ENCODE assay signal across 8 mouse cellular contexts in the genomic region with DNA sequence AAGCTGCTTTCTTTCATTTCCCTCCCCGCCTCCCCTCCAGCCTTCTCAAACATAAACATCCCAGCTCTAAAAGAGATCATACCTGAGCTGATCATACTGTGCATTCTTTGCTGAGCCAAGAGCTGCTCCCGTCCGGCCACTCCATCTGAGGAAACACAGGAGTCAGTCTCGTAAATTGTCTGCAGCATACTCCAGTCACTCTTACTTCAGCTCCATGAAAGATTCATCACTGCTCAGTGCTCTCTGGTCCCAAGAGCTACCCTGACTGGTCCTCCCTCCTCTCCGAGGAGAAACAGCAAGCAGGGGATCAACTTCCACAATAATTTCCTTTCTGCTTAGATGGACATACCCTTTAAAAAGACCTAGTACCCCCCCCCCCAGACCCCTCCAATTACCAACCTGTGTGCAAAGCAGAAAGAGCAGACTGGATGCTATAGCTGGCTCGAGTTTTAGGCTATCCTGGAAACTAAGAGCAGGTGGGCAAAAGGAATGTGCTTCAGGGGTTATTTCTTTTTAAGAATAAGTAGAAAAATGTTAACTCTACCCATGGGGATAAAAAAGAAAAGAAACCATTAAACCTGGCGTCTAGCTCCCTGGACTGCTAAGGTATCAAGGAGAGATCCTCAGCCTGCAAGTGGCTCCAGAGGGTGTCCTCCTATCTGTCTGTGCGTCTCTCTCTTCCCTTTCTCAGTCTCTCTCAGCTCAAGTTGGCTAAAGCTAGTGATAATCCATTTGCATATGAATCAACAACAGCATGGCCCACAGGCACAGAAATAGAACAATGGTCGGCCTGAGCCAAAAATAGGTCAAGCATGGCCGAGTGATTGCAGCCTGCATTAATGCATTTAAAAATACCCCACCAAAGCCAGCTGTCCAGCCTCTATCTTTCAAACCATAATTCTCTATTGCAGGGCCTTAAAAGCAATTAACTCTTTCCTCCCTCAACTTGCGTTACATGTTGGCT.
DNase-seq lines count a peak whose midpoint lies in the region; ATAC-seq lines count a peak whose summit lies in the region.

No protein-coding gene starts in this region.

- H3K36me3 ChIP-seq in kidney, embryonic 15.5 days: no peaks in the 10 kb centered on the region
- H3K36me3 ChIP-seq in forebrain, embryonic 10.5 days (replicated peaks): no peaks in the 10 kb centered on the region
- H3K36me3 ChIP-seq in hindbrain, embryonic 11.5 days (ENCODE audit: control insufficient read depth, insufficient read depth, low read length): no peaks in the 10 kb centered on the region
- no peaks in the 10 kb centered on the region for H3K36me3 ChIP-seq in limb, embryonic 13.5 days

- H3K27ac ChIP-seq in kidney, embryonic 15.5 days: peak overlapping the region; percentile 84
- H3K27ac ChIP-seq in forebrain, embryonic 10.5 days: peak overlapping the region; percentile 81
- H3K27ac ChIP-seq in hindbrain, embryonic 11.5 days (ENCODE audit: low read depth, low read length): peak overlapping the region; percentile 75
- peak overlapping the region; percentile 34; the same call in 1 of the 2 replicates for H3K27ac ChIP-seq in limb, embryonic 13.5 days

- H3K9me3 ChIP-seq in kidney, embryonic 15.5 days (replicated peaks): no peaks in the 10 kb centered on the region
- H3K9me3 ChIP-seq in forebrain, embryonic 10.5 days: no peaks in the 10 kb centered on the region
- no peaks in the 10 kb centered on the region for H3K9me3 ChIP-seq in hindbrain, embryonic 11.5 days (ENCODE audit: control insufficient read depth, low read length)
- no peaks in the 10 kb centered on the region for H3K9me3 ChIP-seq in limb, embryonic 13.5 days

- ATAC-seq in kidney, embryonic 15.5 days (replicated peaks; ENCODE audit: low FRiP score): peak; percentile 86
- ATAC-seq in hindbrain, embryonic 11.5 days (ENCODE audit: low FRiP score): peak; percentile 95
- peak; percentile 66 for ATAC-seq in limb, embryonic 13.5 days (ENCODE audit: low FRiP score, low read depth)

- no peak for DNase-seq in kidney, adult 18-20 months
- DNase-seq in brain, adult 2 months (ENCODE audit: low read depth, low spot score): peak; percentile 90
- DNase-seq in forebrain, embryonic 10.5 days (ENCODE audit: extremely low spot score, low spot score): peak; percentile 38
- peak; percentile 59 for DNase-seq in hindbrain, embryonic 11.5 days (ENCODE audit: low spot score)
- DNase-seq in right cerebral cortex, postnatal 25 days: peak; percentile 66
- no peak for DNase-seq in c-Kit-positive CD71-positive TER-119-positive erythroid progenitor cells, embryonic 14.5 days (ENCODE audit: low spot score)

- H3K27me3 ChIP-seq in kidney, embryonic 15.5 days: no peaks in the 10 kb centered on the region
- no peaks in the 10 kb centered on the region for H3K27me3 ChIP-seq in forebrain, embryonic 10.5 days (ENCODE audit: poor library complexity, severe bottlenecking)
- H3K27me3 ChIP-seq in hindbrain, embryonic 11.5 days (ENCODE audit: control insufficient read depth, insufficient read depth, low read length): no peaks in the 10 kb centered on the region
- H3K27me3 ChIP-seq in limb, embryonic 13.5 days: no peaks in the 10 kb centered on the region

- peak overlapping the region; percentile 23 for H3K4me3 ChIP-seq in kidney, embryonic 15.5 days (replicated peaks)
- peak overlapping the region; percentile 44 for H3K4me3 ChIP-seq in forebrain, embryonic 10.5 days
- H3K4me3 ChIP-seq in hindbrain, embryonic 11.5 days (ENCODE audit: low read depth, low read length): peak overlapping the region; percentile 30
- peak overlapping the region; percentile 28 for H3K4me3 ChIP-seq in limb, embryonic 13.5 days

- H3K9ac ChIP-seq in kidney, embryonic 15.5 days: no peak overlapping the region
- peak overlapping the region; percentile 42 for H3K9ac ChIP-seq in hindbrain, embryonic 11.5 days (ENCODE audit: low read depth, low read length)
- H3K9ac ChIP-seq in limb, embryonic 13.5 days: no peak overlapping the region

- peaks cover 27% of the 10 kb centered on the region for H3K4me1 ChIP-seq in kidney, embryonic 15.5 days
- peaks cover 31% of the 10 kb centered on the region for H3K4me1 ChIP-seq in forebrain, embryonic 10.5 days
- no peaks in the 10 kb centered on the region for H3K4me1 ChIP-seq in hindbrain, embryonic 11.5 days (replicated peaks; ENCODE audit: control insufficient read depth, insufficient read depth, low read length)
- H3K4me1 ChIP-seq in limb, embryonic 13.5 days: peaks cover 29% of the 10 kb centered on the region

- WGBS in kidney, embryonic 15.5 days: 13% methylated on average over 11 of the region's 11 CpGs
- 8% methylated on average over 11 of the region's 11 CpGs for WGBS in forebrain, embryonic 10.5 days
- WGBS in hindbrain, embryonic 11.5 days: 12% methylated on average over 11 of the region's 11 CpGs
- WGBS in limb, embryonic 13.5 days: 14% methylated on average over 11 of the region's 11 CpGs

- peak overlapping the region; percentile 49 for H3K4me2 ChIP-seq in kidney, embryonic 15.5 days
- peak overlapping the region; percentile 40 for H3K4me2 ChIP-seq in hindbrain, embryonic 11.5 days (replicated peaks; ENCODE audit: low read depth, low read length)
- peak overlapping the region; percentile 52 for H3K4me2 ChIP-seq in limb, embryonic 13.5 days (replicated peaks)

Comparison
In these comparisons a context has a peak if more than half of its experiments do, and no peak if none do; other contexts are left out.
1. H3K27ac ChIP-seq: peak in every context shown above with its lines; median percentile 84 in kidney, embryonic 15.5 days; 81 in forebrain, embryonic 10.5 days; 75 in hindbrain, embryonic 11.5 days; 34 in limb, embryonic 13.5 days.
2. DNase-seq: peak in brain, adult 2 months (single experiment), forebrain, embryonic 10.5 days (single experiment), hindbrain, embryonic 11.5 days (single experiment) and right cerebral cortex, postnatal 25 days (single experiment); none in kidney, adult 18-20 months (single experiment) and c-Kit-positive CD71-positive TER-119-positive erythroid progenitor cells, embryonic 14.5 days (single experiment).
3. Peak in every context shown above with its lines, with median percentiles within 50 percentile points of each other: ATAC-seq, H3K4me2 ChIP-seq and H3K4me3 ChIP-seq.